Mouse (Mus musculus) left cerebral cortex, postnatal 36 days (tissue): ENCODE measurements around the gene Llph. TPM values are rescaled to one million over a fixed set of nuclear protein-coding genes. Genes with fewer than 3 reads are reported as not detected.

Source experiments
- DNase-seq, 2 experiments: peaks; one replicate each; pipeline ENCODE4 v3.0.0; 2021 to 2022; ENCODE audit warnings: low spot score in 2 of 2, mixed read lengths in 1 of 2
- intact Hi-C: fragments of 180-260 bp; cut with DNase I; formaldehyde crosslinking; loops from one replicate; pipeline ENCODE4 v1.15.1; 2025
- total RNA-seq, 2 experiments: library from RNA; stranded (reverse); gene quantifications; 2 replicates each; pipeline ENCODE4 v1.2.3; 2021

Gene Llph
- total RNA-seq, 2 experiments from 2014 or later, result 18.3 to 20.5 TPM

GRCm38 (mm10) chr10:120270777-120271176, 43.9 kb downstream of the Llph start:
- no peak for DNase-seq
- intact Hi-C loops, result no loop called here

GRCm38 (mm10) chr10:120271318-120271717, 44.4 kb downstream of the Llph start:
- intact Hi-C loops, result no loop called here
- DNase-seq, result no peak

- intact Hi-C loops, result no loop called here
- no peak for DNase-seq
Measured at GRCm38 (mm10) chr10:120271879-120272269, 45.0 kb downstream of the Llph start.

GRCm38 (mm10) chr10:120272270-120272883, 45.5 kb downstream of the Llph start:
- DNase-seq, result no peak
- intact Hi-C loops, result no loop called here

- intact Hi-C loops, result no loop called here
- no peak for DNase-seq
Measured at GRCm38 (mm10) chr10:120273335-120273734, 46.5 kb downstream of the Llph start.

GRCm38 (mm10) chr10:120279482-120280128, 52.7 kb downstream of the Llph start:
- no peak for DNase-seq
- intact Hi-C loops, result no loop called here

- intact Hi-C loops, result no loop called here
- DNase-seq, result no peak
Measured at GRCm38 (mm10) chr10:120280375-120280774, 53.5 kb downstream of the Llph start.

GRCm38 (mm10) chr10:120281700-120282099, 54.8 kb downstream of the Llph start:
- intact Hi-C loops, result no loop called here
- DNase-seq, result no peak

Other genes with a start within 250 kb of the Llph start
- 1 to 10 TPM; 3.7 to 4.7 TPM for gene Helb, start 114.1 kb upstream of the Llph start, total RNA-seq
- 10 to 100 TPM; 63.4 to 66.4 TPM for gene Tmbim4, start 25.5 kb upstream of the Llph start, total RNA-seq
- gene Irak3, start 24.9 kb upstream of the Llph start, total RNA-seq, result under 1 TPM; 0.41 to 0.42 TPM
- under 1 TPM; 0.20 to 0.34 TPM for gene Hmga2, start 249.4 kb downstream of the Llph start, total RNA-seq